Mouse (Mus musculus): ENCODE data around the gene Cep295. TPM values are rescaled to one million over a fixed set of nuclear protein-coding genes. Genes with fewer than 3 reads are reported as not detected.

The Cep295 gene
- total RNA-seq, 2 experiments from 2014 or later = 23.1 to 24.6 TPM

GRCm38 (mm10) chr9:15273981-15274380 is 83.6 kb downstream of the Cep295 start:
- H3K27ac ChIP-seq = no peak overlapping the region
- no peak for DNase-seq (ENCODE audit: low spot score in 2 of 2)
- TF ChIP-seq CTCF (conservative IDR thresholded peaks at IDR 0.05) = no peak
- no peak overlapping the region for H3K4me3 ChIP-seq

Small RNA genes within 50 kb of the gene (microRNA-seq; reads per million reads assigned to microRNA genes)
- gene Gm49349 = 0 reads per million in 2 experiments
- 0 to 0.32 reads per million in 2 experiments for gene mmu-mir-7650

Other genes with a start within 250 kb of the Cep295 start
- gene Hephl1, start 245.7 kb downstream of the Cep295 start, total RNA-seq (2021) = not detected
- gene Vstm5, start 118.7 kb downstream of the Cep295 start, total RNA-seq (2021) = 1 to 10 TPM; 5.3 to 6.8 TPM
- gene Med17, start 77.9 kb downstream of the Cep295 start, total RNA-seq (2021) = 10 to 100 TPM; 36.2 to 41.9 TPM
- 10 to 100 TPM; 33.2 to 33.5 TPM for gene Taf1d, start 51.6 kb downstream of the Cep295 start, total RNA-seq (2021)
- 10 to 100 TPM; 17.2 to 20.0 TPM for gene 4931406C07Rik, start 51.3 kb downstream of the Cep295 start, total RNA-seq (2021)
- 1 to 10 TPM; 6.6 to 8.6 TPM for gene Smco4, start 135.6 kb upstream of the Cep295 start, total RNA-seq (2021)

All from layer of hippocampus, adult 2 months (tissue).